Mouse (Mus musculus) neutrophil, adult 5-6 weeks (primary cell): ENCODE data around the gene Dctn2. TPM values are rescaled to one million over a fixed set of nuclear protein-coding genes. Genes with fewer than 3 reads are reported as not detected.

Source experiments
- ATAC-seq: fragments of 151-379, 151-347 bp; 2 replicates; pipeline ENCODE4 v1.8.0; 2017; ENCODE audit warnings: mild to moderate bottlenecking, moderate TSS enrichment; ENCODE audit not compliant: insufficient number of reproducible peaks, poor library complexity, low FRiP score, severe bottlenecking; ENCODE audit errors: extremely low read depth
- total RNA-seq: library from RNA; stranded (forward); fragments of 200-1000 nt; gene quantifications from 2 replicates; pipeline ENCODE4 v1.2.3, GENCODE M21; 2017

The Dctn2 gene
- total RNA-seq, 1 experiment from 2014 or later = 89.5 TPM

DNA sequence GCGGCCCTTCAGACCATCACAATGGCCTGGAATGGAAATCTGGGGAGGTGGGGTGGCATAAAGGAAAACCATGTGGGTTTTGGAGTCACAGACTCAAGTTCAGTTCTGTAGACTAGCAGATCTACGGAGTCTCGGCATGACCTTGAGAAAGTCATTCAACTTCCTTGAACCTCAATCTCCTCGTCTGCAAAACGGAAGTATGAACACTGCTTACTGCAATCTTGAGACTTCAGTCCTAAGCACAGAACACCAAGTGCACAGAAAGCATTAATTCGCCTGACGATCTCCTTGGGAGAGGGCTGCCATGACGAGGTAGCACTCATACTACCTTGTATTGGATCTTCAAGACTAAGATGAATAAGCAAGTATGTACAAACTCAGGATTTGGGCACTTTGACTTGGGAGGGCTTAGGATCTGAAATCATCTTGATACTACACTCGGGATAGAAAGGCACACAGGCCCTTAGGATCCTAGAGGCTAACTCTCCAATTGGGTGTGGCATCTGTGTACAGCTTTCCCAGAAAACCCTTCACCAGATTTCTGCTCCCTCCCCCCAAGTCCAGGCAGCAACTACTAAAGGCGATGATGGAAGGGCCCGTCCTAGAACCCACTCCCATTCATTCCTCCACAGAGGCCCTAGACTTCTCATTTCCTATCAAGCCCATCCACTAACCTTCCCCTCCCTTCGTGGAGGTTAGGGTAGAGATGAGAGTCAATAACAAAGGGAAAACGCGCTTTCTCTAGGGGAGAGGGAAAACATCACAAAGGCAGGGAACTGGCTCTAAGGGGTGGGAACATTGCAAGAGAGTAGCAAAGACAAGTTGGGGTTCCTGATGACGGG, 4.2 kb upstream of the Dctn2 start:
- no peak for ATAC-seq

- no peak for ATAC-seq
These were observed 3.4 kb upstream of the Dctn2 start, which contains the start of gene Kif5a for GRCm38 (mm10) chr10:127262548-127263398. Gene Kif5a (minus strand): TSS chr10:127263348.

GRCm38 (mm10) chr10:127263631-127264030, 2.5 kb upstream of the Dctn2 start:
- ATAC-seq = no peak

DNA sequence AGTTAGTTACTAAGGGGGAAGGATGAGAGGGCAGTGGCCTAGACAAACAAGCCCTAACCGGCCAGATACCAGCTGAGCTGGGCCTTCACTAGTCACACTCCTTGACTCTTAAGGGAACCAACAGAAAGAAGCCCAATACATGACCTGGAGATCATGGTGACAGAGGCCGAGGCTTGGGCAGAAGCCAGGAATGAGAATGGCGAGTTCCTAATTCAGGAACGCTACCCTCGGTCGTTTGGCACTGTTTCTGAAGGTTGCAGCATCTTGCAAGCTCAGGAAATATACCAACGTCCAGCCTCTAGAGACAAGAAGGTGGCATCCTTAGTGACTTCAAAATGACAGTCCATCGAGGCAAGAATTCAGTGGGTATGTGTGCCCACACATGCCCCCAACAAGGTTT, 1.8 kb upstream of the Dctn2 start:
- ATAC-seq = no peak

- no peak for ATAC-seq
These were observed 1.2 kb upstream of the Dctn2 start for GRCm38 (mm10) chr10:127264971-127265370.

GRCm38 (mm10) chr10:127265727-127266111, 449 bp upstream of the Dctn2 start:
- no peak for ATAC-seq

DNA sequence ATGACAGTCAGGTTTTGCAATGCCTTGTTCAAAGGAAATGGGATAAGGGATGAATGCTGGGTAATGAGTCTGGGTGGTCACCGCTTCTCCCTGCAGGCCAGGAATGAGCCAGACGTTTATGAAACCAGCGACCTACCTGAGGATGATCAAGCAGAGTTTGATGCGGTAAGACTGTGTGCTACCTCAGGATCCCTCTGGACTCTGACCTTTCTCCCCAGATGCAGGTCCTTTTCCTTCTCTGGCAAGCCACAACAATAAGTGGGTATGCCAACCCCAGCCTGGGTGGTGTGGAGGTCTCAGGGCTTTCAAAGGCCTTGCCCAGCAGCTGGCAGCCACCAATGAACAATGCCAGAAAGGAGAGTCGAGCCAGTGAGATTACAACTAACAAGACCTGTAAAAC, 1.1 kb downstream of the Dctn2 start:
- ATAC-seq = no peak

- ATAC-seq = no peak
These were observed 2.2 kb downstream of the Dctn2 start for GRCm38 (mm10) chr10:127268401-127268800.

- ATAC-seq = no peak
These were observed 2.9 kb downstream of the Dctn2 start for GRCm38 (mm10) chr10:127269036-127269435.

DNA sequence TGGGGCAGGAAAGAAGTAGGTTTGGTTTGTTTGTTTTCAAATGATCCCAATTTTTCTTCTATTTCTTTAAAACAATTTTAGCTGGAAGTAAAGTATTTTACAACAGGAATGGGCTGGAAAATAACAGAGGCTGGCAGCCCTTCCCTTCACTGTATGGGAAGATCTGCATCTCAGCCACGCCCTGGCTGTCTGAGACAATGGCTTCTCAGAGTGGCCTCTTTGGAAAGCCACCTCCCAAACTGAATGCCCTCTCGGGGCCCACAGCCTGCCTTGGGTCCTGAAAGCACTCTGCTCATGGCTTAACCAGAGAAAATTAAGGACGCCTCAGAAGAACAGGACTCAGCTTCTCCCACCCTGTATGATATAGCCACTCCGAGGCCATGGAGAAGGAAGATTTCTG, 3.7 kb downstream of the Dctn2 start:
- no peak for ATAC-seq

- ATAC-seq = no peak
These were observed 6.2 kb downstream of the Dctn2 start for GRCm38 (mm10) chr10:127272371-127272770.

GRCm38 (mm10) chr10:127274261-127275022, 8.3 kb downstream of the Dctn2 start:
- ATAC-seq = no peak

GRCm38 (mm10) chr10:127279730-127280129, 13.6 kb downstream of the Dctn2 start:
- no peak for ATAC-seq

- ATAC-seq = no peak
These were observed 15.1 kb downstream of the Dctn2 start for GRCm38 (mm10) chr10:127281316-127281715.

GRCm38 (mm10) chr10:127282620-127283215, 16.6 kb downstream of the Dctn2 start:
- no peak for ATAC-seq

GRCm38 (mm10) chr10:127284105-127284622, 18.0 kb downstream of the Dctn2 start:
- no peak for ATAC-seq

DNA sequence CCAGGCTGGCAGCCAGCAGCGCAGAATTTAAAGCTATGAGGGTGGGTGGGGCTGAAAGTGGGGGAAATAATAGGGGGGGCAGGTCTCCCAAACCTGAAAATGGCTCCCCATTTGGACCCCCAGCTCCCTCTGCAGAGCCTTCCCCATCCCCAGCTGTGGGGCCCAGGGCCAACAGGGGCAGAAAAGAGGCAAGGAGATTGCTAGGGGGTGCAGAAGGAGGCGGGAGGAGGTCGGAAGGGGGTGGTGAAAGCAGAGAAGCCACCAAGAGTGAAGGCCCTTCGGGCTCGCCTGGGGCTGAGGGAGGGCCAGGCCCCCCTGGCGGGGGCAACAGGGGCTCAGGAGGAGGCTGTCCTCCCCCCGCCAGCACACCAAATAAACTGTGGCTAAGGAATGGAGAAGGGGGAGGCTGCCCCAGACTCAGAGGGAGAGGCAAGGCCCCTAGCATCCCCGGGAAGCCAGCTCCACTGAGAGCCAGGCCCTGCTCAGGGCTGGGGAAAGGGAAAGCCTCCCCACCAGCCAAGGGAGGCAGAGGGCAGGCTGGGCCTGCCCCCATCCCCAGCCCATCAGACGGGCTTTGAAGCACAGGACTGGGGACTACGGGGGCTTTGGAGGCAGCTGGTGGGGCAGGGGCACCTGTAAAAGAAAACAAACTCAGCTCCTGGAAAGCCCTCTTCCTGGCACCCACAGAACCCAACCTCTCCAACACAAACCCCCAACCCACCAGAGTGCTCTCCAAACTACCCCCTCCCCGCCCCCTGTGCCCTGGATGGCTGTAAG, 18.7 kb downstream of the Dctn2 start:
- no peak for ATAC-seq

DNA sequence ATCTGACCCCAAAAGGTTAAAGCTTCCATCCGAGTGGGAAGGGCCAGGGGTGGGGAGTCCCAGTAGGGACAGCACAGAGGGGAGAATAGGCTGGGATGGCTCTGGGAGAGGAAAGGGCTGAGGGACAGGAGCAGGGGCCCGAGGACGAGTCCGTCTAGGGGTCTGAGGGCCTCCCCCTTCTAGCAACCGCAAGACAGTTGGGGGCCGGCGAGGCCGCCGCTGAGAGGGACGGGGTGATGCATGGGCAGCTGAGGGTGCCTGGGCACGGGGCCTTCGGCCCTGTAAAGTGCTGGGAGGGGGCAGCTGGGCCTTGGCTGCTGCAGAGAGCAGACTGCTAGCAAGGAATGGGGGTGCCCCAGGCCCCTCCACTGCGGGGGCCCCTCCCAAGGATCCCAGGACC, 19.5 kb downstream of the Dctn2 start:
- no peak for ATAC-seq
